Mouse (Mus musculus) hematopoietic stem cell, adult 5-6 weeks (primary cell): ENCODE data around the gene Scube1. TPM values are rescaled to one million over a fixed set of nuclear protein-coding genes. Genes with fewer than 3 reads are reported as not detected.

ENCODE experiments used
- ATAC-seq, 2 experiments: fragments of 125-278 bp in 1 of 2; replicated peaks in 1 of 2; 2 replicates each; pipeline ENCODE4 v1.8.0; 2016 to 2017; ENCODE audit warnings: inconsistent platforms in 2 of 2, mild to moderate bottlenecking in 2 of 2, moderate number of reproducible peaks in 2 of 2, low read depth in 1 of 2, moderate TSS enrichment in 1 of 2; ENCODE audit not compliant: low FRiP score in 2 of 2, poor library complexity in 2 of 2, severe bottlenecking in 2 of 2, insufficient read depth in 1 of 2, low TSS enrichment in 1 of 2
- total RNA-seq: library from RNA; stranded (forward); fragments of 172-1452, 232-1000 nt; gene quantifications from 2 replicates; pipeline ENCODE4 v1.2.3, GENCODE M21; 2017

Gene Scube1
- total RNA-seq, 1 experiment from 2014 or later = not detected

DNA sequence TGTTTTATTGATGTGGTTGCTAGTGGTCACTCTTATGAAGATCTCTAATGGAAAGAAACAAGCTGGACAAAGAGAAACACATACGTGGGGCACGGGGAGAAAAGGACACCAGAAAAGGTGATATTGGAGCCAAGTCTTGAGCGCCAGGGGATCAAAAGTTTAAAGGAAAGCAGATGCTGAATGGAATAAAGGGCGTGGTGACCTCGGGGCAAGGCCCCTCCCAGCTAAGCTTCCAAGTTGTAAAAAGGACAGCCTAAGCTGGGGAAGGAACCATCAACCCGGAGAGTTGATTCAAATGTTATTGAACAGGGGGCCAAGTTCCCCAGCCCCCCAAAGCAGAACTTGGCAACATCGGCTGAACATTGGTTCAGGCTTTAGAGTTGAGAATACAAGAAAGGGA lies 93.8 kb downstream of the Scube1 start:
- no peak for ATAC-seq

DNA sequence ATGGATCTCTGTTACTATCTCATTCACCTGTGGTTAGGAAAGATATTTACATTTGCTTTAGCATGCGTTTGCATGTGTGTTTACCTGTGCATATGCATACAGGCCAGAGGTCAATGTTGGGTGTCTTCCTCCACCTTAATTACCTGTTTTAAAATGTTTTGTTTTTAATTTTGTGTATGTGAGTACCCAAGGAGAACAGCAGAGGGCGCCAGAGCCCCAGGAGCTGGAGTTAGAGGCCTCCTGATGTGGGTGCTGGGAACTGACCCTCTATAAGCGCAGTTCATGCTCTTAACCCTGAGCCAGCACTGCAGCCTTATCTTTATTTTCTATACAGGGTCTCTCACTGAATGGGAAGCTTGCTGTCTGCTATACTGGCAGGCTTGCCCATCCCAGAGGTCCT lies 95.1 kb downstream of the Scube1 start:
- ATAC-seq = no peak

DNA sequence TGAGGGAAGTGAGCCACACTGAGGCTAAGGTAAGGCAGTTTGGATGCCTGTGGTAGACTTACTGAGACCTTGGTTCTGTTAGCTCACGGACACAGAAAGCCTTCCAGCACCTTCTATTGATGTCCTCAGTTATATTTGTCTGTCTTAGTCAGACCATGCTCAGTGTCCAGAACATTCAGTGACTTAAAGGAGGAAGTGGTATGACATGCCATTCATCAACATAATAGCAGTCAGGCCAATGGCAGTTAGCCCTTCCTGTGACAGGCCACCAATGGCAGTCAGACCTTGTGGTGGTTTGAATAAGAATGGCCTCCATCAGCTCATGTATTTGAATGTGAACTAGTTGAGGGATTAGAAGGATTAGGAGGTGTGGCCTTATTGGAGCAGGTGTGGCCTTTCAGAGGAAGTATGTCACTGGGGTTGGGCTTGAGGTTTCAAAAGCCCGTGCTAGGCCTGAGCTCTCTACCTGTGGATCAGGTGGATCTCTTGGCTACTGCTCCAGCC lies 98.6 kb downstream of the Scube1 start:
- ATAC-seq = no peak

DNA sequence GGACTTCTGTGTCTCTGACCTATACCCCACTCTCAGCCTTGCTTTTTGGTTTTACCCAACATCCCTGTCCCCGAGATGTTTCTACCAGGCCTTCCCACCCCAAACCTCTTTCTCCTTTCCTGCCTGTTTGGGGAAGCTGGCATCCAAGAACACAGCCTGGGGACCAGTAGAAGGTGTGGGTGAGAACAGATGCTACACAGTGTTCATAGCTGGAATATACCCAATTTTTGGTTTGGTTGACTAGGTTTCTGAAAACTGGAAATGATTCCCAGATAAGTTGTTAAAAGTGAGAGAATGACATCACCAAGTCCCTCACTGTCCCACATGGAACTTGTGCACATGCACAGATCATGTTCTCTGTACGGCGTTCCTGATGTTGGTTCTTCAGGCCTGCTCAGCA lies 109.6 kb downstream of the Scube1 start:
- ATAC-seq = no peak

DNA sequence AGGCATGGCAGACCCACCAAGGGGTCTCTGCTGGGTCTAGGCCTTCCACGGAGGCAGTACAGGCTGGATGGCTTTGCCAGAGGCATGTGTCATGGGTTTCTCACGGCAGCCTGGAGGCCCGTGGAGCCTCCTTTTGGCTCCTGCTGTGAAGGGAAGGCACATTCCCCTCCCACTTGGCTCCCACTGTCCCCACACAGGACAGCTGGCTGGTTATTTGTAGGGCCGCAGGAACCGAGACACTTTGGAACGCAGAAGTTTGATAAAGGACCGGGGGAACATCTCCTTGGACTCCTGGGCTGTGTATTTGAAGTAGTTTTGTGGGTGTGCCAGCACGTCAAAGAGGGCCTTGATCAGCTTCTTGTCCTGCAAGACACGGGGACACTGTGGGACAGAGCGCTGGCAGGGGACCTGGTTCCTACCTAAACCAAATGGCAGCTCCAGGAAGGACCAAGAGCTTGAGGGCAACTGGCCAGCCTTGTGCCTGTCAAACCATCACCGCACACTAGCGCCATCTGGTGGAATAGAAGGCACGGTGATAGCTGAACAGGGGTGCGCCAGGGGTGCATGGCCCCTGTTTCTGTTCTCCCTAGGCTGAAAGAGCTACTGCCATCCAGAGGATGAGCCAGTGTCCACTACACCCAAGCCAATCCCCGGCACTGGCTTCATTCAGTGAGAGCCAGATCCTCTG lies 117.6 kb downstream of the Scube1 start:
- ATAC-seq = peak; percentile 67 to 77

DNA sequence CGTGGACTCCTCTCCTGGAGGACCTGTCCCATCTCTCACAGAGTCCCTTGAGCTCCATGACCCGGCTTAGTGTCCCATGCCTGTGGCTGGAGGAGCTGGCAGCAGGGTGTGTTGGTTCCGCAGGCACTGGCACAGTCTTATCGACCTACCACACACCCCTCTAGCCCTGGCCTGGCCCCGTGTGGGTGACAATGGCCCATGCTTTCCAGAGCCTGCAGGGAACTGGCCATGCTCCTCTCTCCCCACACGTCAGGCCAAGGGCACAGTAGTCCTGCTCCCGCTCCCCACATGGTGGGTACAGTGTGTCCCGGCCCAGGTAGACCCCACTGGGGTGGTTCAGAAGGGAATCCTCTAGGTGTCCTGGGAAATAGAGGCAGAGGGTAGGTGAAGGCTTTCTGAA lies 118.1 kb downstream of the Scube1 start:
- ATAC-seq = no peak

DNA sequence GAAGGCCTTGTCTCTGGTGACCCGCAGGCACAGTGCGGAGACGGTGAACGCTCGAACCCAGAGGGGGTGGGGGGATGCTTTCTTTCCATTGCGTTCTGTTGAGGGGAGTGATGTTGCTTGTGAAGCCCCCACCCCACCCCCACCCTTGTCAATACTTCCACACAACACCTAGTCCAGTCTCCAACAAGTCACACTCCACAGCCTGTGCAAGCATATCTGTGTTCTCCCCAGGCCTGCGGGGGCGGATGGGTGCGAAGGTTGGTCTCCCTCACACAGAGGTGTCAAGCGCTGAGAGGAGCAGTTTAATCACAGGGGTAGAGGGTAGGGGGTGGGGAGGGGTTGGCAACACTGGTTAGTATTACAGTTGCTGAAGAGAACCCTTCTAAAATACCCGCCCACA lies 118.6 kb downstream of the Scube1 start:
- no peak for ATAC-seq

DNA sequence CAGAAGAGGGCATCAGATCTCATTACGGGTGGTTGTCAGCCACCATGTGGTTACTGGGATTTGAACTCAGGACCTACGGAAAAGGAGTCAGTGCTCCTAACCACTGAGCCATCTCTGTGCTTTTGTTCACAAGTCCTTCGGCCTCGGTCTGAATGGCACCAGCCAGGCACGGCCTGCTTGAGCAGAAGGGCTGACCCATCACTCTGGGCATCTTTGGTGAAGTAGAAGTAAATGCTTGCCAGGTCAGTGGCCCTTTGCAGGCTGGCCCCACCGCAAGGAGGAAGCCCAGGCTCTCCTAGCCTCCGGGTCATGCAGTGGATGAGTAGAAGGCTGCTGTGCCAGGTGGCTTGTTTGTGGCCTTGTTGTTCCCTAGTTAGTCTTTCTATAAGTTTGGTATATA lies 121.4 kb downstream of the Scube1 start:
- ATAC-seq = no peak

DNA sequence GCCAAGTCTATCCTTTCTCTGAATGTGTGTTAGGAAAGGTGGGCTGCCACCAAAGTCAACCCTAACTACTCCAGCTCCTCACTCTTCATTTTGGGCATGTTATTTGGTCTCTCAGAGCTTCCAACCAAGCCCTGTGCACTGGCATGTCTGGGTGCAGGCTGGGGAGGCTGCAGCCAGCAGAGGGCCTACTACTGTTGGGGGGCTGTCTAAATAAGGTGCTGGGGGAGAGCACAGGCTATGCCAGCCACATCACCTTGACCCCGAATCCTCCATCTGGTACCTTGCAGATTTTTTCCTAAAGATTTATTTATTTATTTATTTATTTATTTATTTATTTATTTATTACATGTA lies 121.8 kb downstream of the Scube1 start:
- 0 out of 4 replicates have a peak, but pooled peaks of 1 of the 2 experiments have one; percentile 1 for ATAC-seq

DNA sequence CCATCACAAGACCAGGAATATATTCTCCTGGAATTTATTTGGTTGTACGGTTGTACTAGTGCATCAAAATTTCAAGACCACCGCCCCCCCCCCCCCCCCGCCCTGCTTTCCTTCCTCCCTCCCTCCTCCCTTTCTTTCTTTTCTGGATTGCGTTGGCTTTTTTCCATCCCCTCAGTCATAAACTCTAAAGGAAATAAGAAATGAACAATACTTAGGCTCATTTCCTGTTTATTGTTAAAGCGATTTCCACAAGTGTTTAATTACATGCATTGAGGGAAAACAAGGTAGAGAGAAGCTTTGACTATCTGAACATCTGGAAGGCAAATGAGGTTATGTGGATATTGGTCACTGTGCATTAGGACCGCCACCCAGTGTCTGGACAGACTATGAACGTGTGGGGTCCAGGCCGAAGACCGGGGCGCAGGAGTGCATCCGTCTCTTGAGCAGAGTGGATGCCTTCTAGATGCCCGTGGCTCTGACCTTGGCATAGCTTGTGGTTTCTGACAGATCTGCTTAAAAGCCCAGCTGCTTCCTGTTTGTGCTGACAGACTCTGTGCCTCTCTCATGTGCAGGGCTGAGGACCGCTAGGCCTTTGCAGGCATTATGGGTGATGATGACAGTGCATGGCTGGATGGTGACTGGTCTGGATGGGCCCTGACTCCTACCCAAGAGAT lies 122.3 kb downstream of the Scube1 start:
- peak; percentile 84 to 90 for ATAC-seq

DNA sequence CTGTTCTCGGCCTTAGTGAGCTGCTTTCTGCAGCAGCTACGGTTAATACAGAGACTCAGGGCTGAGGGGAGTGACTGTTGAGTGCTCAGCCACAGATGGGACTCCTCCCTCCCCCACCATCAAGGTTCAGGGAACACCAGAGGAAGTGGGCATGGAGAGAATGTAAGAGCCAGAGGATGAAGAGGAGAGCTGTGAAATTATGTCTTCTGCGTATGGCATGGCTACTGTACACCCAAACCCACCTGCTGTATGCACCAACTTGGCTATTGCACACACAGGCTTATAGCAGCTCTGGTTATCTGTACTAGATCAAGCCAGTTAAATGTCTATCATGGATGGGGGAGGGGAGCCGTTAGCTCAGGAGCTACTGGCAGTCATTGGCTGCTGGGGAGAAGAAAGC lies 123.6 kb downstream of the Scube1 start:
- ATAC-seq = no peak

DNA sequence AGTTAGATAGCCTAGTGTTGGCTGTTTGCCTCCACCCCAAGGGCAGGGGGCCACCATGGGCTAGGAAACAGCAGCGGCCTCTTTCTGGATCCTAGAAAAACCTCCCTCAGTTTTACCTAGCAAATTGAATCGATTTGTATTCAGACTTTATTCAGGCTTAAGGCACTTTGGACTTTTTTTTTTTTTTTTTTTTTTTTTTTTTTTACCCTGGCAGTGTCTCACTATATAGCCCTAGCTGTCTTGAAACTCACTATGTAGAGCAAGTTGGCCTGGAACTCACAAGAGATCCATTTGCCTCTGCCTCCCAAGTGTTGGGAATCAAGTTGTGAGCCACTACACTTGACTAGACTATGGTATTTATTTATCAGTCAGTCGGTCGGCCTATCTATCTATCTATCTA lies 128.0 kb downstream of the Scube1 start:
- no peak for ATAC-seq

DNA sequence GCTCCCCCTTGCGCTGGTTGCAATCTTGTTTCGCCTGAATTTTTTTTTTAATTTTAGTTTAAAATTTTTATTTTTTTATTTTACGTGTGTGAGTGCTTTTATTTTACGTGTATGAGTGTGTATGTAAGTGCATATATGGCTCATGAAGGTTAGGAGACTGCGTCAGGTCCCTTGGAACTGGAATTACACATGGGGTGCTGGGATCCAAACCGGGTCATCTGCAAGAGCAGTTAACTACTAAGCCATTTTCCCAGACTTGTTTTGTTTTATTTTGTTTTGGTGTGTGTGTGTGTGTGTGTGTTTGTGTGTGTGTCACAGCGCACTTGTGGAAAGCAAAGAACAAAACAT lies 129.5 kb downstream of the Scube1 start:
- ATAC-seq = no peak

DNA sequence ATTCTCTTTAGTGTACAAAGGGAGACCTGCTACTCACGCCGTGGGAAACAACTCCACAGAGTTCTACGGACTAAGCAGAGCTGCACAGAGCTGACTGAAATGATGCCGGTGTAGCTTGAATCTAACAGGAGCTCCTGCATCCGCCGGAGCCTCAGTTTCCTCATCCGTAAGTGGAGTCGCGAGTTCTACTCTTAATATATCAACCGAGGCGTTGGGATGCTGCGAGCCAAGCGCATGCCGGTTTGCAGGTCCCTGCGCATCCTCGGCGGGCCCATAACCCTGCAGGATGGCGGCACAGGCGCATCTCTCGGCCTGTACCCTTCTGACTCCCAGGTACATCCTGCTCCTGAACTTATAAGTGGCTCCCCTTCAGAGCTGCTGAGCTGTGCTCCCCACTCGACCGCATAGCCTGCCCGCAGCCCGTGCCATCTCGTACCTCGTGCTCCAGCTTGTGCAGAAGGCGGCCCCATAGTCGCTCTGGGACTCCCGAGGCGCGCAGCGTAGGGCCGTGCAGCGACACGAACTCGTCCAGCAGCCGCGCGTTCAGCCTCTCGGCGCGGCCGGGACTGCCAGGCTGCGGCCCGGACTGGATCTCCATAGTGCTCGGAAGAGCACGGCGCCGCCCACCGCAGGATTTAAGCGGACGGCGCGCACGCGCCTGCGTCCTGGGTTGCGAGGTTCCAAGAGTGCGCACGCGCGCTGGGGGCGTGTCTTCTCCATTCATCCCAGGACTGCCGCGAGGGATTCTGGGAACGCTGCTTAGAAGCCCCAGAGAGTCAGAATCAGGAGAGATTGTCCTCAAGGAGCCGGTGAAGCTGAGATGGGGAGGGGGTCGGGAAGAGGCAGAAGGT lies 130.1 kb downstream of the Scube1 start, which contains the start of gene Ttll12:
Gene Ttll12, minus strand, starts transcription at position 645 of the 851 bp plus-strand sequence.
- peak; percentile 80 to 86 for ATAC-seq

DNA sequence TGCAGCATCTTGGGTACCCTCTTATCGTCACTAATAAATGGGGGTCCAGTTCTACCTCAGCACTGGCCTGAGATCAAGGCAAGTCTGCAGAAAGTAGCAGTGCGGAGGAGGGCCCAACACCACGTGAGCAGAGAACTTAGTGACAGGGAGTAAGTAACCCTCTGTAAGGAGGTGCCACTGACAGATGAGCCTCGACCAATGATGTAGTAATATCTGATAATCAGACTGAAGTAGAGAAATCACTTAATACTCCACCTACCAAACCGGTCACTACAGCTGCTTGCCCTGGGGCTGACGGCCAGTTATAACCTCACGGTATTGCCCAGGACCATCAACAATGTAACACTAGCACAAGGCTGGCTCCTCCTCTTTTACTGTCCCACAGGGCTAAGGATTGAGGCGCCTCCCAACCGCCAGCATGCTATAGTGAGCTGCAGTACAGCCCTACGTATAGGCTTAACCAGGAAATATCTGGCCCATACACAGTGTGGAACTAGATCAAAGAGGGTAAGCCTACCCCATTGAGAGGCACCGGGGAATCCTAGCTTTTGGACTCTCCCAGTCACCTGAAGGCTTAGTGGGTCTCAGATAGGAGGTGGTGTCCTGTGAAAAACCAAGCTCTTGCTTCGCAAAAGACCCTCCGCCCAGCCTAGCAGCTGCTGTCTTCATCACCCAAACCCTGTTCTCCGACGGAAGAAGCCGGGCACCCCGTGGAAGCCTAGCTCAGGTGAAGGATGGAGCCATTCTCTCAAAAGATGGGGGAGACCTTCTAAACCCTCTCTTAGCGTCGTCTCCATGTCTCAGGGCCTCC lies 130.9 kb downstream of the Scube1 start:
- peak in 1 of 2 experiments; percentile 10; a peak in 1 of 4 replicates for ATAC-seq

DNA sequence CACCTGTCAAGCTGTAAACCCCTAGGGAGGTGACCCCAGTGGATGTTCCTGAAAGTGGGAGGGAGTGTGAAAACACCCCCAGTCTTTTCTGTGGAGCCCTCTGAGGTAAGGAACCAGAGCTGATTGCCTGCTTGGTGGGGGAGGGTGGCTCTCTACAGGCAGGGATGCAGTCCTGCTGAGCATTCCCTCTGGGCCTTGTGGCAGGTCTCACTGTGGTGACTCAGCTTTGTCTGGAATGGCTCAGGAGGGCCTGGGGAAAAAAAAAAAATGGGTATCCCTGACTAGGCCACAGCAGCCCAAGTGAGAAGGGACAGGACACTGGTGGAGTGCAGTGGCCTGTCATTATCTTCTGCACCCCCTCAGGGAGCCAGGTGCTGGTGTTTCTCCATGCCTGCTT lies 131.6 kb downstream of the Scube1 start:
- ATAC-seq = no peak
